Mouse (Mus musculus): Measurements from ENCODE around the gene 1700067K01Rik.

The 1700067K01Rik gene

DNA sequence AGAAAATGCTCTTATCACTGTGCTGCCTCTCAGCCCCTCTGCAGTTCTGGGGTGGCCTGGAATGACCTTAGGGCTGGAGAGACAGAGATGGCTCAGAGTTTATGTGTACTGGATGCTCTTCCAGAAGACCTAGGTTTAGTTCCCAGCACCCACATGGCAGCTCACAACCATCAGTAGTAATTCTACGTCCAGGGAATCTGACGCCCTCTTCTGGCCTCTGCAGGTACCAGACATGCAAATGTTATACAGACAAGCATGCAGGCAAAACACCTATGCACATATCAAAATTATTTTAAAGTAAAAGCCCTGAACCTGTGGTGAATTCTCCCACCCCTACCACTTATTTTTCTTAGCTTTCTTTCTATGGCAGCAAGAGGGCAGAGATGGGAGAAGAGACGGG lies 45.2 kb downstream of the 1700067K01Rik start:
- DNase-seq (ENCODE audit: low spot score in 2 of 2): no peak

DNA sequence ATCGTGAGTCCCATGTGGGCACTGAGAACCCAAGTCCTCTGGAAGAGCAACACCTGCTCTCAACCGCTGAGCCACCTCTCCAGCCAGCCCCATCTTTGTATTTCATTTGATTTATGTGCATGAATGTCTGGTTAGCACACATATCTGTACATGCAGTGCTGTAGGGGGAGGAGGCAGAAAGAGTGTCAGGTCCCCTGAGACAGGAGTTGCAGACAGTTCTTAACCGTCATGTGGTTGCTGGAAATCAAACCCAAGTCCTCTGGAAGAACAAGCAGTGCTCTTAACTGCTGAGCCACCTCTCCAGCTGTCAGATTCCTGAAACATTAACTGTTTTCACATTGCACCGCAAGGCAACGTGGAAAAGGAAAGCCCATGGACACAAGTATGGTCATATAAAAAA lies 46.9 kb downstream of the 1700067K01Rik start:
- DNase-seq (ENCODE audit: low spot score in 2 of 2): no peak

DNA sequence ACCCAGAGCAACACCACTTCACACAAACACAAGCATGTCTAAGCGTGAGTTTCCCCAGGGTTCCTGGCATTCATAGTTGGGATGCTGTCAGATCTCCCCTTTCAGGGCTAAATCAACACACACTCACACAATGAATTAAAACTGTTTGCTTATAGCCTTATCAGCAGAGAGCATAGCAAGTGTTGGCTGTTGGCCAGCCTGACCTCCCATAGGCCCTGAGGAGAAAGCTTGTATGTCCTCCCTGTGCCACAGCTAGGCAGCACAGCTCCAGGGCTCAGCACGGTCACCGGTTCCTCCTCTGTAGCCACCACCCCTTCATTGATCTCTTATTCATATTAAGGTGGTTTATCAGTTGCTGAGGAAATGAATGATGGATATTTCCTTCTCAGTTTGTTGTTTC lies 51.4 kb downstream of the 1700067K01Rik start:
- no peak for DNase-seq (ENCODE audit: low spot score in 2 of 2)

DNA sequence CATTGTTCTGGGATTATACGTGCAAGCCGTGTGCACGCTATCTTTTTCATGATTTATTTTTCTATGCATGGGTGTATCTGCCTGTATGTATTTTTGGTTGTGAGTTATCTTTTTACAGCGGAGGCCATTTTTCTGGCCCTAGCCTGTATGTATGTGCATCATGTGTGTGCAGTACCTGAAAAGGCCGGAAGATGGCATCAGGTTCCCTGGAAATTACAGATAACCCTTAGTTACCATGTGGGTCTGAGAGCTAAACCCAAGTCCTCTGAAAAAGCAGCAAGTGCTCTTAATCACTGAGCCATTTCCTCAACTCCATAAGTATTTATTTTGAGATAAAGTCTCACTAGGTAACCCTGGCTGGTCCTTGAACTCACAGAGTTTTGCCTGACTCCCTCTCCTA lies 51.9 kb downstream of the 1700067K01Rik start:
- DNase-seq (ENCODE audit: low spot score in 2 of 2): no peak

Measured in frontal cortex, postnatal 10 days (tissue).